Mouse (Mus musculus) testis, adult 2 months (tissue): ENCODE measurements around the gene Dbi.

ENCODE experiments used
- CTCF ChIP-seq: fragments of 200-500 bp; IDR thresholded peaks from 2 replicates; pipeline ENCODE4 v1.5.1; 2012; ENCODE audit warnings: low read depth, mild to moderate bottlenecking, inconsistent platforms, low read length, moderate library complexity; ENCODE audit not compliant: control insufficient read depth, insufficient read depth, insufficient replicate concordance
- POLR2A ChIP-seq: fragments of 200-500 bp; IDR thresholded peaks from 2 replicates; pipeline ENCODE4 v1.6.1; 2012; ENCODE audit warnings: low read depth, mild to moderate bottlenecking, inconsistent platforms, low read length, moderate library complexity; ENCODE audit not compliant: control insufficient read depth

- TF ChIP-seq POLR2A (peak; percentile 85), CTCF (no peak)
Observed at GRCm38 (mm10) chr1:120120969-120121811, at the start of gene Dbi, which contains the start of gene 3110009E18Rik.
